Mouse (Mus musculus): ENCODE measurements around the gene Tnfrsf11a. TPM values are rescaled to one million over a fixed set of nuclear protein-coding genes. Genes with fewer than 3 reads are reported as not detected.
"Not testable (repeated sequence)": the region's sequence is repeated elsewhere in the genome, so short reads cannot be mapped to it uniquely, and the experiment has no call there.

The Tnfrsf11a gene
- total RNA-seq, 2 experiments from 2014 or later: 2.8 to 2.9 TPM

GRCm38 (mm10) chr1:105786731-105787357, 6.3 kb downstream of the Tnfrsf11a start:
- no peak for DNase-seq

DNA sequence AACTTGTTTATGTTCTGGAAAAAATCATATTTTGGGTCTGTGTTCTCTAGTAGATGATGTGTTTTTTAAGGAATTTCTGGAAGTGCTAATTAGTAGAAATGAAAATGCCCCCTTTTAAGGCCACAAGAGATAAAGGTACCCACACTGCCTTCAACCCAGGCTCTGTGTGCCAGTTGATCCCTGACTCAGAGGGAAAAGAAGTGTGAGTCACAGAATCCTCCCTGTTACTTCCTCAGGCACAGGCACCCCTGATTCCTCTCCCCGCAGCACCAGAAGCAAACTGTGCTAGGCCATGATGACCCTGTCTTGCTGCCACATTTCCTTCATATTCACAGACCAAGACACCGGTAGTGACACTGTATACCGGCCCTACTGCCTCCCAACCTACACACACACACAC, 9.6 kb downstream of the Tnfrsf11a start:
- DNase-seq: no peak

DNA sequence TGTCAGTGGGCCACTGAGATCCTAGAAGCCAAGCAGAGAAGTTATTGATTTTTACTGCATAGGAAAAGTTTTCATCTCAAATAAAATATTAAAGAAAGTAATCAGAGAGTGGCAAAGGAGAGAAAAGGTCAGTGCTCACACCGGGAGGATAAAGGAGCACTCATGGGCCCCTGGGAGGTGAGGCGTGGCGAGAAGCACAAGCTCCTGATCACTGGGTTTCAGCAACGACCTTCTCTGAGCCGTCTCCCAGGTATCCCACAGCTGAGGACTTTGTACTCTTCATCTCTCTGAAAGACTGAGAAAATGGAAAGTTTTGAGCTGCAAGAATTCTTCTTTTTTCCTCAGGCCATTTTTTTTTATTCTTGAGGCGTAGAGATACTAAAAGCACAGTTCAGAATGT, 14.2 kb downstream of the Tnfrsf11a start:
- no peak for DNase-seq

- DNase-seq: no peak
Measured at GRCm38 (mm10) chr1:105795705-105796104, 15.2 kb downstream of the Tnfrsf11a start.

GRCm38 (mm10) chr1:105800570-105800969, 20.1 kb downstream of the Tnfrsf11a start:
- DNase-seq: no peak

DNA sequence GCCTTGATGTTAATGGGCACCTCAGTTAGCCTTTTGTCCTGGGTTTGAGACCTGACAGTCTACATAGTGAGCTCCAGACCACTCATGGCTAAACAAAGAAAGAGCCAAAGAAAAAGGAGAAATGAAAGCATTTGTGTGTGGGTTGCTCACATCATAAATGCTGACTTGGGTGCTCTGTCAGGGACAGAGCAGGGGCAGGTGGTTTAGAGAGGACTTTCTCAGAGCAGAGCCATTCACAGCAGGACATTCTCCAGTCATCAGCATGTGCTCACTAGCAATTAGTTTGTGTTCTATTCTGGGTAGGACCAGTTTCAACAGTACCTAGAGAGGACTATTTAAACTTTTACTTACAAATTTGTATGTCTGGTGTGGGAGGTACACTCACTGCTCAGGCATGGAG, 20.7 kb downstream of the Tnfrsf11a start:
- no peak for DNase-seq

DNA sequence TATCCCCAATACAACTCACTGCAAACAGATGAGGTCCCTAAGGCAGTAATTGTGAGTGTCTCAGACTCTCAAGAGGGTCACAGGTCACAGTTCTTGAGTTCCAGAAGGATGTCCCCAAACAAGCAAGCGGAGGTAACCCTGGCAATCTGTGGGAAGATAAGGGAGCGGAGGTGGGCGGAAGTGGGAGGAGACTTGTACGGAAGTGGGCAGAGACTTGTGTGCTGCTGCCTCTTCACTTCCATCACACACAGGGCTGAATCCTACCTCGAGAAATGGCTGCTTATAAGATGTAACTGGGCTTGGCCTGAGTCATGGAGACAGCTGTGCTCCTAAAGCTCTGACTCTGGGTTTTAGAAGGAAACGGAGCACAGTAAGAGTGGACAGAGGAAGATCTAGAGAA, 22.4 kb downstream of the Tnfrsf11a start:
- no peak for DNase-seq

DNA sequence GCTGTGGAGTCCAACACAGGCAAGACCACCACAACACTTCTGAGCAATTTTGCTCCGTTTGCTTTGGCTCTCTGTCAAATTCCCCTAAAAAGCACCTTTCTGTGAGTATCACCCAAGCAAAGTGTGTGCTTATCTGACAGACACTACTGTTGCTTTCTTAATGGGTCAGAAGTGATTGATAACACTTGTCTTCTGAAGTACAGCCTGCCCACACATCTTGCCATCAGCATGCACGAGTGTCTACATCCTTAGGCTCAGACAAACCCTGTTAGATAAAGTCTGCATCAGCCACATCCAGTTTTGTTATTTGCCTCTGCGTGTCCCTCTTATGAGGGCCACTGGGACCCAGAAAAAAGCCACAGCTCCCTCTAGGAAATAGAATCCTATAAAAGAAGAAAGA, 23.8 kb downstream of the Tnfrsf11a start:
- DNase-seq: no peak

DNA sequence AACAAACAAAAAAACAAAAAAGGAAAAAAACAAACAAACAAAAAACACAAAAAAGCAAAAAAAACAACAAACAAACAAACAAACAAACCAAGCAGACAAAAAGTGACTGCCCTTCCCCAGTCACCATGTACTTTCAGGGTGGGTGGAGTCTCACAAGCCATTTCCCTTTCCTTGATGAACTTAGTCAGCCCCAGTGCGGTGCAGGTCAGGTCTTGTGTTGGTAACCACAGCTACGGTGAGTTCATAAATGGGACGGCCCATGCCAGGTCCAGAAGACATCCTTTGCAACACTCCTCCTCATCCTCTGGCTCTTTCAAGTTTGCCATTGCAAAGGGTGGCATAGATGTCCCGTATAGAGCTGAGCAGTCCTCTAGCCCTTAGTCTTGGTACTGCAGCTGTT, 25.0 kb downstream of the Tnfrsf11a start:
- no peak for DNase-seq

- DNase-seq: no peak
Measured at GRCm38 (mm10) chr1:105807028-105807722, 26.7 kb downstream of the Tnfrsf11a start.

- DNase-seq: not testable (repeated sequence)
Measured at GRCm38 (mm10) chr1:105812027-105812426, 31.5 kb downstream of the Tnfrsf11a start.

GRCm38 (mm10) chr1:105812960-105813708, 32.6 kb downstream of the Tnfrsf11a start:
- no peak for DNase-seq

GRCm38 (mm10) chr1:105813709-105814061, 33.2 kb downstream of the Tnfrsf11a start:
- no peak for DNase-seq

- no peak for DNase-seq
Measured at GRCm38 (mm10) chr1:105814402-105815270, 34.1 kb downstream of the Tnfrsf11a start.

GRCm38 (mm10) chr1:105815310-105815709, 34.8 kb downstream of the Tnfrsf11a start:
- no peak for DNase-seq

DNA sequence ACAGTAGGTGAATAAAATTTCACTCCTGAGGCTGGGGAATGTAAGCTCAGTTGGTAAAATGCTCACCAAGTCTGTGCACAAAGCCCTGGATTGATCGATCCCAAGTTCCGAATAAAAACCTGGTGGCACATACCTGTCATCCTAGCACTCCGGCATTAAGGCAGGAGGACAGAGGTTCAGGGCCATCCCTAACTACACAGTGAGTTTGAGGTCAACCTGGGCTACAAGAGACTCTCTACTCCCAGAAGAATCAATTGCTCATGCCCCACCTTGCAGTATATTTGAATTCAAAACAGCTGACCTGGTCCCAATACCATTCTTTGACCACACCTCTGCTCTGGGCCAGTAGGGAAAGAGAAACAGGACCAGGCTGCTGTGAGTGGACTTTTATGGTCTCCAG, 35.2 kb downstream of the Tnfrsf11a start:
- no peak for DNase-seq

DNA sequence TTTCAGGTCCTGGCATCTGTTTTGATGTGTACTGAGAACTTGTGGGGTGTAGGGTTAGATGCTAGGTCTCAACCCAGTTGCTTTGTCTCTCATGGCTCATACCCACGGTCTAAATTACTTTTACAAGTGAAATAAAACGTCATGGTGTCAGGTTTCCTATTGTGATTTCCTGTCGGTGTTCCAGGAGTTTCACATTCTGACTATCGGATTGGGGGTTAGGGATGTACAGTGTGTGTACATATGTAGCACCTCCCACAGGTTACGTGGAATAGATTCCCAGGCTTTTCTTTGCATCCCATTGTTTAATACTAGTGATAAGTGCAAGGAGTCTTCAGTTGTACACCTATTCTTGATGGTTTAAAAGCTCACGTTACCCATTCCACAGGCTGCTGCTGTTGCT, 38.5 kb downstream of the Tnfrsf11a start:
- DNase-seq: no peak

GRCm38 (mm10) chr1:105819740-105820139, 39.2 kb downstream of the Tnfrsf11a start:
- no peak for DNase-seq

DNA sequence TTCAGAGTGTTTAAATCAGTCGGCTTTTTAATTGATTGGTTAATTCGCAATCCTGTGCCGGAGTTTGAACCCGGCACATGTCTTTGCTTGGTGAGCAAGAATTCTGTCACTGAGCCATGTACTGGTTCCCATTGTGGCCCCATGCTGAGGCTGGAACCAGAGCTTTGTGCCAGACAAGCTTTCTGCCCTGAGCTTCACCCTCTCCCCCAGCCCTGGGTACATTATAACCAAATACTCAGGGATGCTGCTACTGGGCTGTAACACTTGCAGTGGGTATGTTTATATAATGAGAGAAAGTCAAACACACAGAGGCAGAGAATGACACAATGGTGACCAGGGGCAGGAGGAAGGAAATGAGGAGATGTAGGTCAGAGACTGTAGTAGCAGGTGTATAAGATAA, 43.8 kb downstream of the Tnfrsf11a start:
- DNase-seq: no peak

DNA sequence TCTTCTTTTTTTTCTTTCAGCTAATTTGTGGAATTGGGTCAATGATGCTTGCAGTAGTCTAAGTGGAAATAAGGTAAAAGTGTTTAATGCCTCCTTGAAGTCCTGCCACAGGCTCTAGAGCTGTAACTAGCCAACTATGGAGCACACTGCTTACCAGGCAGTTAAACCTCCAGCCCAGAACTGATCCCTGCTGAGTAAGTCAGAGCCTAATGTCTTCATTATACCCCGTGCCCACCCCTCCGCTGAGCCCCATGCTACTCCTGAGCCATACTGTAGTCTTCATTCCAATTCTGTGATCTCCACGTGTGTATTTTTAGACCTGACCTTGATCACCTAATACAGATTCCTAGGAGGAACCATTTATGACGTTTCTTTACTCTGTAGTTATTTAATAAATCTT, 44.5 kb downstream of the Tnfrsf11a start:
- DNase-seq: no peak

DNA sequence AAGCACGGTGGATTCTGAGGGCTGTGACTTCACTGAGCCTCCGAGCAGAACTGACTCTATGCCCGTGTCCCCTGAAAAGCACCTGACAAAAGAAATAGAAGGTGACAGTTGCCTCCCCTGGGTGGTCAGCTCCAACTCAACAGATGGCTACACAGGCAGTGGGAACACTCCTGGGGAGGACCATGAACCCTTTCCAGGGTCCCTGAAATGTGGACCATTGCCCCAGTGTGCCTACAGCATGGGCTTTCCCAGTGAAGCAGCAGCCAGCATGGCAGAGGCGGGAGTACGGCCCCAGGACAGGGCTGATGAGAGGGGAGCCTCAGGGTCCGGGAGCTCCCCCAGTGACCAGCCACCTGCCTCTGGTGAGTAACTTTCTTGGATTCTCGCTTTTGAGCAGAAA, 46.9 kb downstream of the Tnfrsf11a start:
- DNase-seq: no peak

GRCm38 (mm10) chr1:105827786-105828345, 47.3 kb downstream of the Tnfrsf11a start:
- no peak for DNase-seq

Measured in layer of hippocampus, postnatal 36 days (tissue).